Mouse (Mus musculus): ENCODE measurements at regions not wholly inside any gene's neighbourhood (a gene's known extent, or its start where the extent isn't known, plus 50 kb on each side); places are given as distances from the start of the nearest gene placed in this dataset.

DNA sequence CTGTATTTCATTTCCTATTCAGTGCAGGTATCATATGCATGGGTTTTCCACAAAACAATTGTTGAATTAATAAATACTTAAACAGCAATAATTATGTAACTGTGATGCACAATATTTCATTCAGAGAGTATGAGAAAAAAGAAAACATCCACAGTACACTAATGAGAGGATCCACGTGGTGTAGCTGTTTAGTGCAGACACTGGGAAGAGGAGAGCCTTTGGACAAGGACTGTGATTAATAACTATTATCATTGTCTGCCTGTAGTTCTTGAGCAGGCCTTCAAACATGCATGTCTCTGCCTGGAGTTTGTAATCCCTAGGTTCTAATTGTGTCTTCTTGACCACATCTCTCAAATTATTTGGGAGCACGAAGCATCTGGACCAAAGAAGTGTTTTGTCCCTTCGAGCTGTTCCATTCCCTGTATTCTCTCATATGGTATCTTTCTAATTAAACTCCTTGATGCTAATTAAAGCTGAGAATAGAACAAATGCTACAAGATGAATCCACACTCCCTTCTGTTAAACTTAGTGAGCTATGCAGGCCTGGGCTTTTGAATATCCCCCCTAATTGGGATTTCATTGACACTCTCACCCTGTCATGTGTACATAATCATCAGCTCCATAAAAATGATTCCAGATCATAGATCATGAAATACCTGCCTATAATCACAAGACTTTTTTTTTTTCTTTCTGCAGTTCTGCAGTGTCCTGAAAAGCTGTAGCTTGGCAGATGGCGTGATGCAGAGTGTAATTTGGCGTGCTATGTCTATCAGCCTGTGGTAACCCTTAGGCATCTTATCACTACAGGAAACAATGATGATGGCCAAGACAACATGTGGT lies 1208.9 kb upstream of the G6pd2 start:
- DNase-seq, result peak; percentile 84
- intact Hi-C loops (cut with DNase I), result no loop called here

- no peak for DNase-seq
- intact Hi-C loops (cut with DNase I), result no loop called here
Measured at GRCm38 (mm10) chr5:60600300-60600648, 1208.3 kb upstream of the G6pd2 start.

GRCm38 (mm10) chr5:60608943-60609614 lies 1199.5 kb upstream of the G6pd2 start:
- intact Hi-C loops (cut with DNase I), result no loop called here
- DNase-seq, result peak; percentile 42
